Mouse (Mus musculus) 416B (cell line): ENCODE results near the gene Prpsap1.
A peak's percentile ranks its signal among the peaks of the same experiment; 100 is the strongest.
"Not testable (repeated sequence)": the region's sequence is repeated elsewhere in the genome, so short reads cannot be mapped to it uniquely, and the experiment has no call there.

Experiments
- DNase-seq: peaks from one replicate; pipeline ENCODE4 v3.0.0; 2011; ENCODE audit warnings: low read depth

Prpsap1 gene

DNA sequence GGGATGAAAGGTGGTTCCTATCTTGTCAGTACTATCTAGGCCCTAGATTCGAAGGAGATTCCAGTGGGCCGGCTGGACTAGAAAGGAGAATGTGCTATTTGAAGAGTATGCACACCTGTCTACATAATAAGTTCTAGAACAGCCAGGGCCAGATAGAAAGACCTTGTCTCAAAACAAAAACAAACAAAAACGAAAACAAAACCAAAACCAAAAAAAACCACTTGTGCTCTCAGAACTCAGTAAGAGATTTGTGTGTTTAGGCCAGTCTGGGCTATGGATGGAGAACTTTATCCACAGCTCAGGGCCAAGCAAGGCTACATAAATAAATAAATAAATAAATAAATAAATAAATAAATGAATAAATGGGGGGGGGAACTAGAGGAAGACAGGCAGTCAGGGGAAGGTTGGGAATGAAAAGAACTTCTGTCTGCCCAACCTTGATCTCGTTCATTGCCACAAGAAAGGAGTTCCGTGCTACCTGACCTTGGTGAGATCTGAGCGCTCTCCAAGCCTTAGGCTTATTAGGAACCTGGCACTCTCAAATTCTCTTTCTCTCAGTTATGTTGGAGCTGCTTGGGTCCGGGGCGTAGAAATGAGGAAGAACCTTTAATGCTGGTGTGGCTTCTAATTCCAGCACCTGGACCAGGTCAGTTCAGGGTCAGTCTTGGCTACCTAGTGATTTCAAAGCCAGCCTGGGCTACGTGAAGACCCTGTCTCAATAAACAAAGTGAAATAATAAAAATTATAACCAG lies 64.0 kb downstream of the Prpsap1 start:
- DNase-seq = no peak

DNA sequence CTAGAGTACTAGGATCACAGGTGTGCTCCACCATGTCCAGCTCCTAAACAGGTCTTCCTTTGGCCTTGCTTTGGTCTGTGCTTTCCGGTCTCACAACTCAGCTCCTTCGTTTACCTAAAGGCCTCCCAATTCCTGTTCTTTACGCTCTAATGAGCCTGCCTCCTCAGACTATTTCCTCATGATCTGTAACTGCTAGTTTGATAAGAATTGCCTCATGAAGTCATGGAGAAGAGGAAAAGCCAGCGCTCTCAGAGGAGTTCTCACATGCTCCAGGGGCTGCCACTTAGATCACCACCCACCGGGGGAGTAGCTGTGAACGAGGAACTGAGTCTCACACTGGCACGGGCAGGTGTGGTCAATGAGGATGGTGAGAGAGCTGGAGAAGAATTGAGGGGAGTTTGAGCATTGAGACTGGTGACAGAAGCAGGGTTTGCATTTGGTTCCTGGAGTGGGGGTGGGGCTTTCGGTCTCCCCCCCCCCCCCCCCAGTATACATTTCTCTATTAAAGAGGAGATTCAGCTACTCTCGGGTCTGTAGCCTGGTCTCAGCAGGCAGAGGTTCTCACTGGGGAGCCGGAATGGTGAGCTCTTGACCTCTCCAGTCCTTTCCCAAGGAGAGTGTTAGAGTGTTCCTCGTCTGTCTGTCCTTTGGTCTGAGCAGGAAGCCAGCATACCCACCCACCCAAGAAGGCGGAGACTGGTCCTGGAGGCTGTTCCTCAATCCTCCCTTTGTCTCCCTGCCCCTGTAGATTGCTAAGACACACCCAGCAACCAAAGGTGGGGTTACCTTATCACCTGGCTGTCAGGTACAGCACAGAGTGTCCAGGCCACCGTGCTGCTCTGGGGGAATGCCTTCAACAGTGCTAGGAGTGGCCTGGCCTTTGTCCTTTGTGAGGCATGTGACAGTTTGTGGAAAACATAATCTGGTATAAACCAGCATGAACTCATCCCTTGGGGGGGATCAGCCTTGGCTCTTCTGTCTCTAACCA lies 64.8 kb downstream of the Prpsap1 start:
- DNase-seq = no peak

DNA sequence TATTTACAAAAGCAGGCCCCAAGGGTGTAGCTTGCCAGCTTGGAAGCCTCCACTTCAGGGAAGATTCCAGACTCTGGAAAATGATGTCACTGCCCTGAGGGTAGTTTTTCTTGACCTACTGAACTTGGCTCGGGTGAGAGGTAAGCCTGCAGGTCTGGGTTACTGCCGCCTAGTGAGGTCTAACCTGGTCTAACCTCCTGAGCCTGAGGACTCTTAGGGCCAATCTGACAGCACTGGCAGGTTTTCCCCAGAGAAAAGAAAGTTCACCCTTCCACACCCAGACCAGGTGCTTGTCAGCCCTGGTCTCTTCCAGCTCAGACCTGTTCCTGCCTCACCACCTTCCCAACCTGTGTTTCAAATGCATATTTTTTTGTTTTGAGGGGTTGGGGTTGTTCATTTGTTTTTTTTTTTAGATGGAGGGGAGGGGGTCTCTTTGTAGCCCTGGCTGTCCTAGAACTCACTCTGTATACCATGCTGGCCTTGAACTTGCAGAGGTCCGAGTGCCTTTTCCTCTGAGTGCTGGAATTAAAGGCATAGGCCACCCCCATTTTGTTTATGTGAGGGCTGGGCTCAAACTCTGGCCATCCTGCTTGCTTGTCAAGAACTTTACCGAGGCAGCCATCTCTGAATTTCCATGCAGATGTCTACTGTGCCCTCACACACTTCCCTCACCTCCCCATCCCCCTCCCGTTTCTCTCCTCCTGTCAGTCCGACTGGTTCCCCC lies 67.0 kb downstream of the Prpsap1 start:
- no peak for DNase-seq

DNA sequence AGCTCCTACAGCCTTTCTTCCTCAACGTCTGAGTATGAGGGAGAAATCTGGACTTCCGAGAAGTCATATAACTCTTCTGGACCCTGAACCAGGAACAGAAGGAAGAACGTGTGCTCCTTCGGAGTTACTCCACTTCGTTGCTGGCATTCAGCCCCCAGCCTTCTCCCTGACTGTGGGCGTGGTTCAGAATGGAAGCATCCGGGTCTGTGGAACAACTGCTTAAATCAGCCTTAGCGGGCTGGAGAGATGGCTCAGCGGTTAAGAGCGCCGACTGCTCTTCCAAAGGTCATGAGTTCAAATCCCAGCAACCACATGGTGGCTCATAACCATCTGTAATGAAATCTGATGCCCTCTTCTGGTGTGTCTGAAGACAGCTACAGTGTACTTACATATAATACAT lies 67.7 kb downstream of the Prpsap1 start:
- not testable (repeated sequence) for DNase-seq

DNA sequence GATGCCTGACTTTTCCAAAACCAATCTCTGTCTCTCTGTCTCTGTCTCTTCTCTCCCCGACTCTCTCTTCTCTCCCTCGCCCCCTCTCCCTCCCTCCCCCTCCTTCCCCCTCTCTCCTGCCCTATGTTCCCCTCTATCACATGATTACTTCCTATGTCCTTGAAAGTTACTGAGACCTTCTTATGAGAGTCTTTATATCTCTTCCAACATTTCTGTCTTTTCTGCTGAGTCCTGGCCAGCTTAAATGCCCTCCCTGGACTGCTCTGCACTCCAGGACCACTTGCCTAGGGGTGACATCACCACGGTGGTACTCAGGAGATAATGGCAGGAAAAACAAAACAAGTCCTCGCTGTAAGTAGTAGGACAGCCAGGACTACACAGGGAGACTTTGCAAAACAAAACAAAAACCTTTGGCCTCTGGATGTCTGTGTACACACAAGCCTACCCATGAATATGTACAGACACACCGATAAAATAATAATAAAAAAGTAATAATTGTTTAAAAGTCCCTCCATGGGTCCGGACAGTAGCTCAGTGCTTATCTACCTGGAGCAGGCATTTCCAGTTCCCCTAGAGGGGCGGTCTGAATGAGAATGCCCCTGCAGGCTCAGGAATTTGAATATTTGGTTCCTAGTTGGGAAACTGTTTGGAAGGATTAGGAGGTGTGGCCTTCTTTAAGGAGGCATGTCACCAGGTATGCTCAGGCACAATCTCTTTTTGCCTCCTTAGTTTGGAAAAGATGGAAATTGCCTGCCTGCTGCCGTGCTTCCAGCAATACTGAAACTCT lies 69.2 kb downstream of the Prpsap1 start:
- DNase-seq = peak; percentile 51

DNA sequence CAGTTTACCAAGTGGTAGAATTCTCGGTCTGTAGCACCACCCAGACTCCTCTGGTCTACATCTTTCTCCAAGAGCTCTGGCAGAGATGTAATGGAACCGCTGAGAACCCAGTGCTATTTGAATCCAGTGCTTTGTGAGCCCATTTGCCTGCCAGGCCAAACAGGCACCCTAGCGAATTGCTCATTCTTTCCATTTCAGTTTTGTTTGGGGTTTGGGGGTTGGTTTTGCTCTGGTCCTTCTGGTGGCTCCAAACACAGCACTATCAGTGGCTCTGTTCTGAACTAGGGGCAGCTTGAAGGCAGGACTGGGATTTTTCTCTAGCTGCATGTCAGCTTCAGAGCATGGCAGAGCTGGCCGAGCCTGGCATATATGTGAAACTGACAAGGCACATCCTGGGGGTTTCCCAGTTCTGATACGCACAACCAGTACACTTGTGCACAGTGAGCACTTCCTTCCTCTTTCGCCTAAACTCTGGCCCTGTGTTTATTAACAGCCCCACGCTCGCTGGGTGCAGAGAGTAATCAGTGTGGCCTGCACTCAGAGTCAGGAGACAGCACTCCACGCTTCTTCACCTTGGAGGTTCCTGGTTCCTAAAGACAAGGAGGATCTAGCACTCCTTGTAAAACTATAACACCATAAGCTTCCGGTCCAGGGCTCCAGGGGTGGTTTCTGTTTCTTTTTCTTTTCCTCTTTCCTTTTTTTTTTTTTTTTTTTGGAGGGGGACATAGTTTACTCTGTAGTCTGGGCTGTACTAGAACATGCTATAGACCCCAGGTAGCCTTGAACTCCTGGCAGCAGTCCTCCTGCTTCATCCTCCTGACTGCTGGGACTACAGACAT lies 70.0 kb downstream of the Prpsap1 start:
- peak; percentile 86 for DNase-seq

DNA sequence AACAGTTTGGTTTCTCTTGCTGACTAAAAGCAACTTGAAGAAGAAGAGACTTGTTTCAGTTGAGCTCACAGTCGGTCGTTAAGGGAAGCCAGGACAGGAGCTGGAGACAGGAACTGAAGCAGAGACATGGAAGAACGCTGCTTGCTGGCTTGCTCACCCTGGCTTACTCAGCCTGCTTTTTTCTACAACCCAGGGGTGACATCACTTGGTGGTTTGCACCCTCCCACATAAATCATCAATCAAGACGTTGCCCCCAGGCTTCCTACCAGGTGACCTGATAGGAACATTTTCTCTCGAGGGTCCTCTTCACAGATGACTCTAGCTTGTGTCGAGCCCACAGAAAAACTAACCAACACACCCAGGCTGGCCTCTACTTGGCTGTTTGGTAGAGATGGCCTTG lies 70.8 kb downstream of the Prpsap1 start:
- DNase-seq = no peak

DNA sequence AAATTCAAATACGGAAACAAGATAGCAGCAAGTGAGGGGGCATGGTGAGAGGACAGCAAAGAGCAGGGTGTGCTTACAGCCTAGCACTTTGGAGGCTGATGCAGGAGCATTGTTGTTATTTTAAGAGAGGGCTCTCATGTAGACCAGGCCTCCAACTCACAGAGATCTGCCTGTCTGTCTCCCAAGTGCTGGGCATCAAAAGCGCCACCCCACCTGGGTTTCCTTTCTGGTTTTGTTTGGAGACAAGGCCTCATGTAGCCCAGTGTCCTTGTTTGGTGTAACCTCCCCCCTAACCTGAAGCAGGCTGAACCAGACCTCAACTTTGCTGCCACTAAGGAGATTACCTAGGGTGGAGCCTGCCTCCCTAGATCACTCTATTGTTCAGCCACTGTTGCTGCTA lies 71.4 kb downstream of the Prpsap1 start:
- DNase-seq = no peak

DNA sequence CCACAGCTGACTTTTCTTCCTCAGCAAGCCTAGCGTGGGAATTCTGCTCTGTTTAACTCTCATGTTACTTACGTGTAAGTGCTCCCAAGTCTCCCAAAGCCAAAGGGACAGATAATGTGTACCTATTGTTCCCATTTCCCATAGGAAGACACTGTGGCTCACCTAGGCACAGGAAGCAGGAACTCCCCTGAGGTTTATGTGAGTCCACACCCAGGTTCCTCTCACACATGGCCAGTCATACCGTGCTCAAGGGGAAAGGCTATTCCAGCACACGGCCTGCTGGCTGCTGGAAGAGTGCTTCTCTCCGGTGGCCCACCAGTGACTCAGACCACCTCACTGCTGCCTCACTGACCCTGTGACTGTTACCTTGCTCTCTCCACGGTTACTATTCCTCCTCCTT lies 72.9 kb downstream of the Prpsap1 start:
- no peak for DNase-seq
